Mouse (Mus musculus): ENCODE data around the gene Kifc3.

Kifc3 gene

GRCm38 (mm10) chr8:95156108-95156507, 46.5 kb downstream of the Kifc3 start:
- in situ Hi-C loops (cut with MboI, MseI) = no loop called here

GRCm38 (mm10) chr8:95155361-95155760, 47.3 kb downstream of the Kifc3 start:
- in situ Hi-C loops (cut with MboI, MseI) = no loop called here

- in situ Hi-C loops (cut with MboI, MseI) = no loop called here
These were observed 48.0 kb downstream of the Kifc3 start for GRCm38 (mm10) chr8:95154654-95155053.

GRCm38 (mm10) chr8:95154056-95154455, 48.6 kb downstream of the Kifc3 start:
- in situ Hi-C loops (cut with MboI, MseI) = no loop called here

- in situ Hi-C loops (cut with MboI, MseI) = no loop called here
These were observed 52.0 kb downstream of the Kifc3 start for GRCm38 (mm10) chr8:95150608-95151007.

GRCm38 (mm10) chr8:95149426-95149825, 53.2 kb downstream of the Kifc3 start:
- in situ Hi-C loops (cut with MboI, MseI) = no loop called here

GRCm38 (mm10) chr8:95146846-95147245, 55.8 kb downstream of the Kifc3 start:
- in situ Hi-C loops (cut with MboI, MseI) = no loop called here

GRCm38 (mm10) chr8:95146044-95146745, 56.4 kb downstream of the Kifc3 start:
- in situ Hi-C loops (cut with MboI, MseI) = no loop called here

GRCm38 (mm10) chr8:95144631-95145015, 58.0 kb downstream of the Kifc3 start:
- in situ Hi-C loops (cut with MboI, MseI) = no loop called here

GRCm38 (mm10) chr8:95143805-95144630, 58.6 kb downstream of the Kifc3 start:
- in situ Hi-C loops (cut with MboI, MseI) = no loop called here

- in situ Hi-C loops (cut with MboI, MseI) = no loop called here
These were observed 59.4 kb downstream of the Kifc3 start for GRCm38 (mm10) chr8:95142985-95143804.

- in situ Hi-C loops (cut with MboI, MseI) = no loop called here
These were observed 60.4 kb downstream of the Kifc3 start for GRCm38 (mm10) chr8:95142075-95142831.

GRCm38 (mm10) chr8:95141469-95142074, 61.0 kb downstream of the Kifc3 start:
- in situ Hi-C loops (cut with MboI, MseI) = no loop called here

- in situ Hi-C loops (cut with MboI, MseI) = no loop called here
These were observed 61.6 kb downstream of the Kifc3 start for GRCm38 (mm10) chr8:95141026-95141425.

GRCm38 (mm10) chr8:95140555-95140954, 62.1 kb downstream of the Kifc3 start:
- in situ Hi-C loops (cut with MboI, MseI) = no loop called here

- in situ Hi-C loops (cut with MboI, MseI) = no loop called here
These were observed 63.6 kb downstream of the Kifc3 start for GRCm38 (mm10) chr8:95139051-95139365.

GRCm38 (mm10) chr8:95138341-95139050, 64.1 kb downstream of the Kifc3 start:
- in situ Hi-C loops (cut with MboI, MseI) = no loop called here

GRCm38 (mm10) chr8:95137641-95138098, 64.9 kb downstream of the Kifc3 start:
- in situ Hi-C loops (cut with MboI, MseI) = no loop called here

GRCm38 (mm10) chr8:95137201-95137600, 65.4 kb downstream of the Kifc3 start:
- in situ Hi-C loops (cut with MboI, MseI) = no loop called here

GRCm38 (mm10) chr8:95136218-95136617, 66.4 kb downstream of the Kifc3 start:
- in situ Hi-C loops (cut with MboI, MseI) = no loop called here

All from T-helper 2 cell (primary cell).